Mouse (Mus musculus): ENCODE measurements around the gene Olfr157.
"Not testable (repeated sequence)": the region's sequence is repeated elsewhere in the genome, so short reads cannot be mapped to it uniquely, and the experiment has no call there.

Gene Olfr157

DNA sequence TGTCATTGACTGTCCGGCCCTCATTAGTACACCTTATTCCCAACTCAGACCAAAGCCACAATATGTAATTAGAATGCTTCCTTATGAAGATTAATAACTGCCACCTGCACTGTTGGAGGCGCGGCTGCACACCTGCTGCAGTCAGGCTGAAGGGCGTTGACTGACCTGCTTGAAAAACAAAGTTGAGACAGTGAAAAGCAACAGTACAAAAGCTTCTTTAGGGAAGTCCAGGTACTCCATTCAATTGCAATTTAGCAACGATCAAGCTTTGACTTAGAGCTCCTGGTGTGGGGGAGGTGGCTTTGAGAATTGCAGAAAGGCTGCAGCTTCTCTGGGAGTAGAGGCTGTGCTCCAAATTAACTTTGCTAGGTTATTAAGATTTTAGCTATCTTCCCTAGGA, 44.2 kb downstream of the Olfr157 start:
- not testable (repeated sequence) for DNase-seq

DNA sequence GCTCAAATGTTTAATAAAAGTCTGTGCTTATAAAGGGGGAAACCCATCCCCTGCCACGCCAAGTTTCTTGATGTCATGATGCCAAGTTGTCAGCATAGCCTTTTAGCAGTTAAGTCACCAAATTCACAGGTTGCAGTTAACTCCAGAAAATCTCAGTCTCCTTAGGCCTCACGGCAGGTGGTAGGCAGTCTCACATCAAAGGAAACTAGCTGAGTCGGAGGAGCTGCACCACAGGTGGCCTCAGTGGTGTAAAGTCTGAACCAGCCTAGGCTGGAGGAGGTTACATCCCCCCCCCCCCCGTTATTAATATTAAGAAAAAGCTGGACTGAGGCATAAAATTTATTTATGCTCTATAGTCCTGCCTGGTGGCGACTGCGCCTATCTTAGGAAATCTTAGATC, 44.7 kb downstream of the Olfr157 start:
- no peak for DNase-seq
